Mouse (Mus musculus): ENCODE measurements around the gene Bmpr1b.

The Bmpr1b gene

GRCm38 (mm10) chr3:142034160-142034559 is 135.1 kb downstream of the Bmpr1b start:
- no peak for DNase-seq (ENCODE audit: low spot score)

- no peak for DNase-seq (ENCODE audit: low spot score)
Measured at GRCm38 (mm10) chr3:142019716-142020115, 149.5 kb downstream of the Bmpr1b start.

GRCm38 (mm10) chr3:141984548-141984947 is 184.7 kb downstream of the Bmpr1b start:
- DNase-seq (ENCODE audit: low spot score): peak; percentile 25

GRCm38 (mm10) chr3:141981613-141982432 is 187.4 kb downstream of the Bmpr1b start:
- no peak for DNase-seq (ENCODE audit: low spot score)

GRCm38 (mm10) chr3:141966244-141966643 is 203.0 kb downstream of the Bmpr1b start:
- DNase-seq (ENCODE audit: low spot score): no peak

- no peak for DNase-seq (ENCODE audit: low spot score)
Measured at GRCm38 (mm10) chr3:141952931-141953330, 216.3 kb downstream of the Bmpr1b start.

- no peak for DNase-seq (ENCODE audit: low spot score)
Measured at GRCm38 (mm10) chr3:141950642-141951041, 218.6 kb downstream of the Bmpr1b start.

- DNase-seq (ENCODE audit: low spot score): no peak
Measured at GRCm38 (mm10) chr3:141948506-141948905, 220.7 kb downstream of the Bmpr1b start.

- no peak for DNase-seq (ENCODE audit: low spot score)
Measured at GRCm38 (mm10) chr3:141948096-141948495, 221.1 kb downstream of the Bmpr1b start.

GRCm38 (mm10) chr3:141946846-141947245 is 222.4 kb downstream of the Bmpr1b start:
- no peak for DNase-seq (ENCODE audit: low spot score)

- DNase-seq (ENCODE audit: low spot score): no peak
Measured at GRCm38 (mm10) chr3:141943317-141943742, 225.9 kb downstream of the Bmpr1b start.

- DNase-seq (ENCODE audit: low spot score): no peak
Measured at GRCm38 (mm10) chr3:141940207-141940606, 229.0 kb downstream of the Bmpr1b start.

GRCm38 (mm10) chr3:141936594-141937272 is 232.5 kb downstream of the Bmpr1b start:
- peak; percentile 80 for DNase-seq (ENCODE audit: low spot score)

- DNase-seq (ENCODE audit: low spot score): no peak
Measured at GRCm38 (mm10) chr3:141932956-141933355, 236.3 kb downstream of the Bmpr1b start.

- peak; percentile 75 for DNase-seq (ENCODE audit: low spot score)
Measured at GRCm38 (mm10) chr3:141931372-141932092, 237.7 kb downstream of the Bmpr1b start.

GRCm38 (mm10) chr3:141923442-141923841 is 245.8 kb downstream of the Bmpr1b start:
- DNase-seq (ENCODE audit: low spot score): no peak

GRCm38 (mm10) chr3:141921161-141921560 is 248.1 kb downstream of the Bmpr1b start:
- peak; percentile 49 for DNase-seq (ENCODE audit: low spot score)

GRCm38 (mm10) chr3:141919661-141920060 is 249.6 kb downstream of the Bmpr1b start:
- peak; percentile 17 for DNase-seq (ENCODE audit: low spot score)

GRCm38 (mm10) chr3:141917166-141917565 is 252.1 kb downstream of the Bmpr1b start:
- no peak for DNase-seq (ENCODE audit: low spot score)

GRCm38 (mm10) chr3:141915995-141916394 is 253.2 kb downstream of the Bmpr1b start:
- DNase-seq (ENCODE audit: low spot score): no peak

GRCm38 (mm10) chr3:141914588-141914987 is 254.6 kb downstream of the Bmpr1b start:
- DNase-seq (ENCODE audit: low spot score): no peak

GRCm38 (mm10) chr3:141909136-141909535 is 260.1 kb downstream of the Bmpr1b start:
- DNase-seq (ENCODE audit: low spot score): no peak

Measured in embryo, embryonic 10 days (tissue).